Mouse (Mus musculus) subcutaneous adipose tissue, adult 2 months (tissue): Measurements from ENCODE around the gene Lyar. TPM values are rescaled to one million over a fixed set of nuclear protein-coding genes. Genes with fewer than 3 reads are reported as not detected.

ENCODE experiments used
- polyA plus RNA-seq: library from polyadenylated mRNA; depleted of rRNA; stranded (reverse); fragments of >200 nt; gene quantifications from 2 replicates; pipeline ENCODE4 v1.2.3, GENCODE M21; 2012; ENCODE audit warnings: low replicate concordance; rRNA removed

Gene Lyar
- polyA plus RNA-seq: 3.5 and 5.3 TPM in 2 replicates

DNA sequence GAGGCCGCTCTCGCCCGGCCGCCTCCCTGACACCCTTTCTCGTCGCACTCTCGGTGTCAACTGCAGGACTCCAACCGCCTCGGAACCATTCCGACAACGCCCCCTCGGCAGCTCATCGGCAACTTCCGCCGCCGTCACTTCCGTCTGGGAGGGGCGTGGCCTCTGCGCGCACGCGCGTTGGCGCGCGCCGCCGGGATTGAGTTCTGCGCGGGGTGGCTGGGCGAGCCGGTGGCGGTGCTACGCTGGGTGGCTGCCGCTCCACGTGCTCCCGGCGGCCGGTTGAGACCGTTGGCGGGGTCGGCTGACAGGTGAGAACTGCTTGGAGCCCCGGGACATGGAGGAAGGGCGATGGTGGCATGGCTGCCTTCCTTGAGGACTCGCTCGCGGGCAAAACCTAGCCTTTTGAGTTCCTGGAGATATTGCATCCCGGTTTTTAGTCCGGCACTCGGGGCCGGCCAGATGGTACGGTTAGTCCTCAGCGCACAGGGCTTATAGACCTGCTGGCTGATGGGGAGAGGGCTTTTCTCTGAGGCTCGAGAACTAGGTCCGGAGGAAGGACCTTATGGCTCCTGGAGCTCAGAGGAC is at the start of gene Lyar, which contains the start of gene Zbtb49:
Lyar (plus strand) TSS at position 143 of the 585 bp plus-strand sequence.
Zbtb49 (minus strand) TSS at position 130 of the 585 bp plus-strand sequence.

DNA sequence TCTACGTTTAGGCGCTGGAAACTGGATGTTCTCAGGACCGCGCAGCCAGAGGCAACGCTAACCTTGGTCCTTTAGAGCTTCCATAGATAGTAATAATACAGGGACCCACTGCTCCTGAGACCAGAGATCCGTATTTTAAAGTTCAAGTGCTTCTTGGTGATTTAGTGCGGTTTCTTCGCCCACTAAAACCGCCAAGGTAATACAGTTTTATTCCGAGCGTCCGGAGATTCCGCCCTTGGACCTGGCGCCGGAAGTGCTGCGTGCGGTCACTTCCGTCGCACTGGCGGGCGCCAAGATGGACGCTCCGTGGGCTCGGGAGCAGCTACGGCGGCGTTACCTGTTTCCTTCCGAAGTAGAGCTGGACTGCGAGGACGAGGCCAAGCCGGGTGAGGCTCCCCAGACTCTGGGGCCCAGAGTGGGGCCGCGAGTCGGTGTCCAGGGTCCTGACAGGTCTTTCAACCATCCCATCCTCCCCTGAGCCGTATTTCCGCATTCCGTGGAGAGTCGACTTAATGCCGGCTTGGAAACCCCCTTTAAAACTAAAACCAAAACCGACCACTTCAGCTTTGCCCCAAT is 39.9 kb downstream of the Lyar start, which contains the start of gene Tmem128:
Tmem128 (plus strand) TSS at position 79 of the 576 bp plus-strand sequence.

DNA sequence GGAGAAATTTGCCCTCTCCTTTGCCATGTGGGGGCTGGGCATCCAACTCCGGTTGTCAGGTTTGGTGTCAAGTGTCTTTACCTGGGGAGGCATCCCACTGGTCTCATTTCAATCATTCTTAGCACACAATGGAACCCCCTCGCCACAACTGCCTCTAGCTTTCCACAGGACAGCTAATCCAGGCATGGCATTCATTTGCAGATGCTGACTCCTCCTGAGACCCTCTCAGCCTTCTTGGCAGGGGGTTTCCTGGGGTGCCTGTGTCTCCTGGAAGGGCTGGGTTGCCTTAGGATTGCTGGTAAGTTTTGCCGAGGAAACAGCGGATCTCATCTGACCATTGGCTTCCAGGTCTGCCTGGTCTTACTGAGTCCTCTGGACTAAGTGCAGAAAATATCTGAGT is 55.5 kb downstream of the Lyar start, which contains the start of gene Otop1:
Otop1 (plus strand) TSS at position 202 of the 400 bp plus-strand sequence.

Other genes with a start within 250 kb of the Lyar start
- 30.5 and 43.1 TPM in 2 replicates for gene Stx18, start 181.7 kb upstream of the Lyar start, polyA plus RNA-seq
- gene Nsg1, start 60.6 kb upstream of the Lyar start, polyA plus RNA-seq: 14.2 and 34.6 TPM in 2 replicates
- gene Zbtb49, start within 50 bp of the Lyar start, polyA plus RNA-seq: 7.6 and 13.9 TPM in 2 replicates
- 34.8 and 37.2 TPM in 2 replicates for gene Tmem128, start 39.7 kb downstream of the Lyar start, polyA plus RNA-seq
- 5.0 and 14.4 TPM in 2 replicates for gene Otop1, start 55.5 kb downstream of the Lyar start, polyA plus RNA-seq
- not detected in 2 replicates for gene Drd5, start 98.9 kb downstream of the Lyar start, polyA plus RNA-seq